Mouse (Mus musculus) intestine, postnatal 0 days (tissue): Measurements from ENCODE around the gene Klk12. TPM values are rescaled to one million over a fixed set of nuclear protein-coding genes. Genes with fewer than 3 reads are reported as not detected.
A peak's percentile ranks its signal among the peaks of the same experiment; 100 is the strongest.

ENCODE experiments used
- ATAC-seq: fragments of 200-750 bp; cut with Nextera tagmentation; 2 replicates; pipeline ENCODE4 v1.8.0; 2017; ENCODE audit warnings: mild to moderate bottlenecking, moderate TSS enrichment, moderate library complexity
- H3K27ac ChIP-seq: fragments of 300-500 bp; sonication (generic); 2 replicates; pipeline ENCODE4 v1.5.1; 2014; ENCODE audit warnings: mild to moderate bottlenecking, low read depth, low read length, moderate library complexity
- H3K27me3 ChIP-seq: fragments of 300-500 bp; sonication (generic); replicated peaks from 2 replicates; pipeline ENCODE4 v1.6.1; 2014; ENCODE audit warnings: low read length, mixed read lengths; ENCODE audit not compliant: control insufficient read depth, insufficient read depth
- H3K36me3 ChIP-seq: fragments of 300-500 bp; sonication (generic); 2 replicates; pipeline ENCODE4 v1.6.1; 2014; ENCODE audit warnings: mild to moderate bottlenecking, moderate library complexity; ENCODE audit not compliant: control insufficient read depth, insufficient read depth
- H3K4me1 ChIP-seq: fragments of 300-500 bp; sonication (generic); replicated peaks from 2 replicates; pipeline ENCODE4 v1.6.1; 2014; ENCODE audit warnings: antibody characterized with exemption, low read length, mixed read lengths; ENCODE audit not compliant: control insufficient read depth, insufficient read depth
- H3K4me2 ChIP-seq: fragments of 300-500 bp; sonication (generic); replicated peaks from 2 replicates; pipeline ENCODE4 v1.6.1; 2014; ENCODE audit warnings: low read depth, mild to moderate bottlenecking, moderate library complexity
- H3K4me3 ChIP-seq: fragments of 300-500 bp; sonication (generic); 2 replicates; pipeline ENCODE4 v1.5.1; 2014; ENCODE audit warnings: low read depth, low read length
- H3K9ac ChIP-seq: fragments of 300-500 bp; sonication (generic); 2 replicates; pipeline ENCODE4 v1.6.1; 2014; ENCODE audit warnings: mild to moderate bottlenecking, low read depth, low read length
- H3K9me3 ChIP-seq: fragments of 300-500 bp; sonication (generic); 2 replicates; pipeline ENCODE4 v1.6.1; 2016; ENCODE audit warnings: mixed run types; ENCODE audit not compliant: control insufficient read depth
- CTCF ChIP-seq: sonication (generic); IDR thresholded peaks from 2 replicates; pipeline ENCODE4 v1.5.1; 2016; ENCODE audit warnings: low read depth, mild to moderate bottlenecking, control low read depth, antibody characterized with exemption, moderate library complexity
- WGBS: fragments of 180-500 bp; shearing (Covaris S2); extraction: QIAGEN DNeasy Blood & Tissue Kit; methylation state at CpG from one replicate; pipeline ENCODE4 v1.1.7; 2014; 5-methylcytosine and 5-hydroxymethylcytosine counted together
- polyA plus RNA-seq: library from polyadenylated mRNA; unstranded; fragments of >200 nt; fragmentation: Nextera tagmentation; extraction: Ambion mirVana; gene quantifications from 2 replicates; pipeline ENCODE4 v1.2.1, GENCODE M21; 2015

The Klk12 gene
- polyA plus RNA-seq, 1 experiment from 2014 or later, result not detected

GRCm38 (mm10) chr7:43797844-43798462 lies 29.3 kb downstream of the Klk12 start:
- peak overlapping the region; percentile 81 for H3K4me2 ChIP-seq
- peaks cover 3% of the 10 kb centered on the region for H3K27me3 ChIP-seq
- no peaks in the 10 kb centered on the region for H3K36me3 ChIP-seq
- ATAC-seq, result no peak
- no peak for TF ChIP-seq CTCF
- no peak overlapping the region for H3K27ac ChIP-seq
- 40% methylated on average over 13 of the region's 13 CpGs for WGBS
- H3K9ac ChIP-seq, result no peak overlapping the region
- H3K4me3 ChIP-seq, result peak overlapping the region; percentile 45
- H3K9me3 ChIP-seq, result no peaks in the 10 kb centered on the region
- H3K4me1 ChIP-seq, result no peaks in the 10 kb centered on the region

DNA sequence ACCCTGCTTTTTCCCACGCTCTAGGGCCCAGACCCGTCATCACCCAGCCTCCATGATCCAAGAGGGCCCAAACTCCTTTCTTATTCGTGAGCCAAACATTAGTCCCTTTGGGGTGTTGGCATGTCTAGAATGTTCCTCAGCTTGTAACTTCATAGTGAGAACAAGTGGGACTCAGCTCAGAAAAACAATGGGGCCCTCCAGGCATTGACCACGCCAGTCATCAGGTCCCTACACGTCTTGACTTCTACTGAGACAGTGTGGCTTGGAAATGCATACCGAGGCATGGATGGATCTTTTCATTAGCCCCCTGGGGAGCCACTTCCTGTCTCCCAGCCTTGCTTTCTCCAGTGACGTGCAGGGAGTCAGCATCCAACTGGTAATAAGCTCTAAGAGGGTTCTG lies 31.2 kb downstream of the Klk12 start:
- no peak overlapping the region for H3K9ac ChIP-seq
- H3K27me3 ChIP-seq, result peaks cover 3% of the 10 kb centered on the region
- no peaks in the 10 kb centered on the region for H3K36me3 ChIP-seq
- no peak overlapping the region for H3K27ac ChIP-seq
- H3K4me1 ChIP-seq, result no peaks in the 10 kb centered on the region
- 80% methylated on average over 7 of the region's 7 CpGs for WGBS
- H3K4me3 ChIP-seq, result no peak overlapping the region
- no peak for TF ChIP-seq CTCF
- no peaks in the 10 kb centered on the region for H3K9me3 ChIP-seq
- no peak overlapping the region for H3K4me2 ChIP-seq
- ATAC-seq, result no peak

GRCm38 (mm10) chr7:43810994-43811393 lies 42.3 kb downstream of the Klk12 start, which contains the start of gene Klk7:
Gene Klk7 (plus strand): TSS chr7:43811294.
- no peaks in the 10 kb centered on the region for H3K9me3 ChIP-seq
- 61% methylated on average over 5 of the region's 5 CpGs for WGBS
- no peak within 1 kb of the TSS for H3K4me3 ChIP-seq
- TF ChIP-seq CTCF, result no peak
- no peaks in the 10 kb centered on the region for H3K4me1 ChIP-seq
- no peak within 1 kb of the TSS for H3K27ac ChIP-seq
- no peak within 1 kb of the TSS for H3K9ac ChIP-seq
- H3K4me2 ChIP-seq, result no peak within 1 kb of the TSS
- no peaks in the 10 kb centered on the region for H3K36me3 ChIP-seq
- H3K27me3 ChIP-seq, result no peaks in the 10 kb centered on the region
- ATAC-seq, result no peak

DNA sequence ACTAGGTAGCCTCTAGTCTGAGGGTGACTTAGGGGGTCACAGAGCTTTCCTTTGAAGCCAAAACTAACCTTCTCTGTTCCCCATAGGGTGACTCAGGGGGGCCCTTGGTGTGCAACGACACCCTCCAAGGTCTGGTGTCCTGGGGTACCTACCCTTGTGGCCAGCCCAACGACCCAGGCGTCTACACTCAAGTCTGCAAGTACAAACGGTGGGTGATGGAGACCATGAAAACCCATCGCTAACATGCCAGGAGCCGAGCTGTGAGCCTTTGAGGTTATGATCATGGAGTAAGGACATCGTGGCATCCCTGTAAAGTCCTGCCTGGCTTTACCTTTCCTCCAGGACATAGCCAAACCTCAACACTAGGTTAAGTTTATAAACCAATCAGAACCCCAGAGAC lies 46.5 kb downstream of the Klk12 start:
- H3K9me3 ChIP-seq, result no peaks in the 10 kb centered on the region
- H3K27ac ChIP-seq, result no peak overlapping the region
- no peak for TF ChIP-seq CTCF
- H3K27me3 ChIP-seq, result no peaks in the 10 kb centered on the region
- no peaks in the 10 kb centered on the region for H3K36me3 ChIP-seq
- 88% methylated on average over 7 of the region's 7 CpGs for WGBS
- no peak overlapping the region for H3K4me3 ChIP-seq
- ATAC-seq, result no peak
- H3K9ac ChIP-seq, result no peak overlapping the region
- no peak overlapping the region for H3K4me2 ChIP-seq
- no peaks in the 10 kb centered on the region for H3K4me1 ChIP-seq

- no peaks in the 10 kb centered on the region for H3K9me3 ChIP-seq
- no peak overlapping the region for H3K27ac ChIP-seq
- H3K9ac ChIP-seq, result no peak overlapping the region
- H3K4me1 ChIP-seq, result no peaks in the 10 kb centered on the region
- no peaks in the 10 kb centered on the region for H3K27me3 ChIP-seq
- no peak overlapping the region for H3K4me3 ChIP-seq
- TF ChIP-seq CTCF, result no peak
- no peak for ATAC-seq
- no peaks in the 10 kb centered on the region for H3K36me3 ChIP-seq
- H3K4me2 ChIP-seq, result no peak overlapping the region
Observed at GRCm38 (mm10) chr7:43816746-43817145, 48.0 kb downstream of the Klk12 start.

DNA sequence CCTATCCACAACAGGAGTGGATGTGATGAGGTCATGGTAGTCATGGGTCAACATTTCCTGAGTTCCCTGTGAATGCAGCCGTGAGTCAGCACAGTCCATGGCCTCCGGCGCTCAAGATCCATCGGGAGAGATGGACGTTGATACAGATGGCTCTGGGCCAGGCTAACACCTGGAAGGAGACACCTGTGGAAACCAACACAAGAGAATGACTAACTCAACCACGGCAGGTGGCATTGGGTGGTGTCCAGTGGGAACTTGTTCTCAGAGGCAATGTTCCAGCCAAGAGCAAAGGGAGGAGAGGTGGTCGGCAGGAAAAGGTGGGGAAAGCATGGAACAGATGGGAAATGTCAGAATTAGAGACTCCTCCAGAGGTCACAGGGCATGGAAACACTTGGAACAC lies 52.9 kb downstream of the Klk12 start:
- Histone ChIP-seq H3K4me2 (no peak overlapping the region), H3K27ac (no peak overlapping the region), H3K4me1 (no peaks in the 10 kb centered on the region), H3K9ac (no peak overlapping the region), H3K4me3 (no peak overlapping the region), H3K27me3 (no peaks in the 10 kb centered on the region), H3K36me3 (no peaks in the 10 kb centered on the region), H3K9me3 (no peaks in the 10 kb centered on the region)
- ATAC-seq, result no peak
- no peak for TF ChIP-seq CTCF
- WGBS, result 87% methylated on average over 7 of the region's 7 CpGs

Other genes with a start within 250 kb of the Klk12 start
- gene Cd33, start 224.5 kb upstream of the Klk12 start, polyA plus RNA-seq, result 1.5 and 2.7 TPM in 2 replicates
- gene Zfp658, start 206.6 kb upstream of the Klk12 start, polyA plus RNA-seq, result 0.68 and 0.75 TPM in 2 replicates
- 3.5 and 3.6 TPM in 2 replicates for gene Zfp719, start 189.3 kb upstream of the Klk12 start, polyA plus RNA-seq
- gene Zfp819, start 161.7 kb upstream of the Klk12 start, polyA plus RNA-seq, result not detected in 2 replicates
- gene Ceacam18, start 134.2 kb upstream of the Klk12 start, polyA plus RNA-seq, result 59.7 and 68.3 TPM in 2 replicates
- gene Siglece, start 108.7 kb upstream of the Klk12 start, polyA plus RNA-seq, result 0.50 and 0.64 TPM in 2 replicates
- gene Ctu1, start 96.9 kb upstream of the Klk12 start, polyA plus RNA-seq, result 5.2 and 5.8 TPM in 2 replicates
- gene Klk14, start 78.5 kb upstream of the Klk12 start, polyA plus RNA-seq, result 0.09 and 0.12 TPM in 2 replicates
- gene Klk13, start 56.3 kb upstream of the Klk12 start, polyA plus RNA-seq, result 0.12 TPM in 1 of 2 replicates, not detected in the other
- gene Klk11, start 5.7 kb downstream of the Klk12 start, polyA plus RNA-seq, result 0.21 TPM in 1 of 2 replicates, not detected in the other
- 0.33 TPM in 1 of 2 replicates, not detected in the other for gene Klk10, start 12.1 kb downstream of the Klk12 start, polyA plus RNA-seq
- not detected in 2 replicates for gene Klk9, start 23.0 kb downstream of the Klk12 start, polyA plus RNA-seq
- gene Klk8, start 28.7 kb downstream of the Klk12 start, polyA plus RNA-seq, result 3.0 and 3.5 TPM in 2 replicates
- not detected in 2 replicates for gene Klk7, start 42.4 kb downstream of the Klk12 start, polyA plus RNA-seq
- gene Klk6, start 55.6 kb downstream of the Klk12 start, polyA plus RNA-seq, result not detected in 2 replicates
- not detected in 2 replicates for gene Klk5, start 73.1 kb downstream of the Klk12 start, polyA plus RNA-seq
- not detected in 2 replicates for gene Klk4, start 112.3 kb downstream of the Klk12 start, polyA plus RNA-seq
- gene Klk15, start 164.8 kb downstream of the Klk12 start, polyA plus RNA-seq, result not detected in 2 replicates
- gene Klk1b8, start 181.8 kb downstream of the Klk12 start, polyA plus RNA-seq, result not detected in 2 replicates
- gene Klk1b1, start 197.9 kb downstream of the Klk12 start, polyA plus RNA-seq, result not detected in 2 replicates
- not detected in 2 replicates for gene Klk1b9, start 207.2 kb downstream of the Klk12 start, polyA plus RNA-seq
- not detected in 2 replicates for gene Klk1b11, start 227.0 kb downstream of the Klk12 start, polyA plus RNA-seq
- gene Klk1b26, start 243.3 kb downstream of the Klk12 start, polyA plus RNA-seq, result not detected in 2 replicates